Mouse (Mus musculus) kidney, adult 9 months (tissue): ENCODE measurements around the gene Gm26602.
A peak's percentile ranks its signal among the peaks of the same experiment; 100 is the strongest.

Experiments
- DNase-seq: peaks from one replicate; pipeline ENCODE4 v3.0.0; 2022

Gene Gm26602

DNA sequence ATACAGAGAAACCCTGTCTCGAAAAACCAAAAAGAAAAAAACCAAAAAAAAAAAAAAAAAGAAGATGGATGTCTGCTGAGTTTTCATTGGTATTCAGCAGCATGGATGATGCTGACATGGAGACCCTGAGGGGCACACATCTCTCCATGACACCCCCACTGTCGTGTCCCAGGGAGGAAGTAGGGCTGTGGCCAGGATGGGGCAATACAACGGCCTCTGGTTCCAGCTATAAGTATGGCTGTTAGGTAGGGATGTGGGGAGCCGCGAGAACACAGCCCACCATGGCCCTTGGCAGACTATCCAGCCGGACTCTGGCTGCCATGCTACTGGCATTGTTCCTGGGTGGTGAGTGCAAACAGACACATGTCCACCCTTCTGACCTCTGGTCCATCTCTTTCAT is 24.6 kb upstream of the Gm26602 start, which contains the start of gene Elane:
Elane (plus strand) TSS at position 194 of the 400 bp plus-strand sequence.
- no peak for DNase-seq

DNA sequence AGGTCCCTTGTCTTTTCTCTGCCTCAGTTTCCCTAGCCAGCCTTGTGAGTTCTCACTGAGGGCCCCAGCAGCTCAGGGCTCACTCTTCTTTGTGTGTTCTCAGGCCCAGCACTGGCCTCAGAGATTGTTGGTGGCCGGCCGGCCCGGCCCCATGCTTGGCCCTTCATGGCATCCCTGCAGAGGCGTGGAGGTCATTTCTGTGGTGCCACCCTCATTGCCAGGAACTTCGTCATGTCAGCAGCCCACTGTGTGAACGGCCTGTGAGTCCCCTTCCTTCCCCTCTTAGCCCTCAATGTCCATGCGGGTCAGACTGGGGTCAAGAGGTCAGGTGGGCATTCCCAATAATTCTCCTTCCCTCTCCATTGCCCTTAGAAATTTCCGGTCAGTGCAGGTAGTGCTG is 24.0 kb upstream of the Gm26602 start:
- DNase-seq, result no peak

DNA sequence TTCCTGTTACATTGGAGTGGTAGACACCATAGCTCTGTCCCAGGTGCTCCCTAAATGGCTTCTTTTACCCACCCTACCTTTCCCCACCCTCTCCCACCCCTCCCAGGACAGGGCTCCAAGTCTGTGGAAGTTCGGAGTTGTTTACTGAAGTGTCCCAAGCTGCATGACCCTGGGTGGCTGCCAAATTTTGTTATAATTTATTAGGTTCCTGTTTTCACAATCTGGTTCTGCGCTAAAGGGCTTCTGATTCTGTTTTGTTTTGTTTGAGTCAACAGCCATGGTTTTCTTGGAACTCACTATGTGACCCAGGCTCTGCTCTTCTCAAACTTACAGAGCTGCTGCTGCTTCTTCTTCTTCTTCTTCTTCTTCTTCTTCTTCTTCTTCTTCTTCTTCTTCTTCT is 21.3 kb upstream of the Gm26602 start:
- peak; percentile 74 for DNase-seq

DNA sequence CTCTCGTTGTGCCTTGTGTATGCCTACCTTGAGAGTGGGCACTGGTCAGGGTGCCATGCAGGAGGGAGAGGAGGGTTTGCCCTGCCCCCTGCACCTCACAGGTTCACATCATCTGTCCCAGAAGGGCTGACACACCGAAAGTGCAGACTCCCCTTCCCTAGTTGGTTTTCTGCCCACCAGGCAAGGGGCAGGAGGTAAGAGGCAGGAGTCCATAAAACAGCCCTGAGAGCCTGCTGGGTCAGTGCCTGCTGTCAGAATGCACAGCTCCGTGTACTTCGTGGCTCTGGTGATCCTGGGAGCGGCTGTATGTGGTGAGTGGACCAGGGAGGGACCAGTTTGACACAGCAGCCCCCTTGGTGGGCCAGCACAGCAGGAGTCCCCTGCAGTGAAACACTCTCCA is 20.0 kb upstream of the Gm26602 start, which contains the start of gene Cfd:
Cfd (plus strand) TSS at position 184 of the 400 bp plus-strand sequence.
- no peak for DNase-seq

DNA sequence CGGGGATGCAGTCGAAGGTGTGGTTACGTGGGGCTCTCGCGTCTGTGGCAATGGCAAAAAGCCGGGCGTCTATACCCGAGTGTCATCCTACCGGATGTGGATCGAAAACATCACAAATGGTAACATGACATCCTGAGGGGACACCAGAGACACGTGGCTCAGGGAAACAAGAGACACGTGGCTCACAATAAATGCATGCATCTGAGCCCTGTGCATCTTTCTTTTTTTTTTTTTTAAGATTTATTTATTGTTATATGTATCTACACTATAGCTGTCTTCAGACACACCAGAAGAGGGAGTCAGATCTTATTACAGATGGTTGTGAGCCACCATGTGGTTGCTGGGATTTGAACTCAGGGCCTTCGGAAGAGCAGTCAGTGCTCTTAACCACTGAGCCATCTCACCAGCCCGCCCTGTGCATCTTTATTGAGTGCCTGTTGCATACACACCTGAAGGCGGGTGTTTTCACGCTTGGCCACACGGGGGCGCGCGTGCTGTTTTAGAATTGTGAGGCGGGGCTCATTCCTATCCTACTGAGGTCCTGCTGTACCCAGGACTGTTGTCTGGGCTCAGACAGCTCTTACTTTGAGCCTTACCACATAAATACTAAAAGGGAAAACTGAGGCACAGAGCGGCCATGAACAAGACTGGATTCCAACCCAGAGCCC is 18.1 kb upstream of the Gm26602 start:
- DNase-seq, result peak; percentile 85

DNA sequence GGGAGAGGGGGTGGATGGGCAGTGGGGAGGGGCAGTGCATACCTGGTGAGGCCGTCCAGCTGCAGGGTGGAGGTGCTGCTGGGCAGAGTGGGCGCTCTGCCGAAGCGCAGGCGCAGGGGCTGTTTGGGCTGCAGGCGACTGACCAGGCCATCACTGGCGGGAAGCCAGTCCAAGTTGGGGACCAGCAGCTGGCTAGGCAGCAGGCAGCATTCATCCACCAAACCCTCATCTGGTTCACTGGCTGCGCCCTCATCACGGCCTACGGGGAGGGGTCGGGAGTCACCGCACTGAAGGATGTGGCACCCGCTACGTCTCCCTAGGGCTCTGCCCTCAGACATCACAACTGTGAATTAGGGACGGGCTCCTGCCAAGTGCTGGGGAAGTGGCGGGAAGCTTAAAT is 14.3 kb upstream of the Gm26602 start:
- no peak for DNase-seq

DNA sequence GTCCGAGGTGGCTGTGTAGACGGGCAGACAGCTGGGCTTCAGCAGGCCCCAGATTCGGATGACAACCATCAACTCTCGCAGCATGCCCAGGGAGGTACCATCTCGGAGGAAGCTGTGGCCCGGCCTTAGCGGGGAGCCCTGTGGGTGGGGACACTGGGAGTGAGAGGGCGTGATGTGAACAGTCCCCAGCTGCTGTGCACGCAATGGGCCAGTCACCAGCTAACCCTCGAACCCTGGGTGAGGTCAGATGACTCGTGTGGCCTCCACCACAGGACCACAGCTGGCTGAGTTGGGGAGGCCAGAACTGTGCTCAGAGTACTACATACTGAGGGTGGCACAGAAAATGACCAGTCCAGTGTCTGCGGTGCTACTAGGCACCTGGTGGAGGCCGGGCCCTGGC is 13.8 kb upstream of the Gm26602 start:
- no peak for DNase-seq

DNA sequence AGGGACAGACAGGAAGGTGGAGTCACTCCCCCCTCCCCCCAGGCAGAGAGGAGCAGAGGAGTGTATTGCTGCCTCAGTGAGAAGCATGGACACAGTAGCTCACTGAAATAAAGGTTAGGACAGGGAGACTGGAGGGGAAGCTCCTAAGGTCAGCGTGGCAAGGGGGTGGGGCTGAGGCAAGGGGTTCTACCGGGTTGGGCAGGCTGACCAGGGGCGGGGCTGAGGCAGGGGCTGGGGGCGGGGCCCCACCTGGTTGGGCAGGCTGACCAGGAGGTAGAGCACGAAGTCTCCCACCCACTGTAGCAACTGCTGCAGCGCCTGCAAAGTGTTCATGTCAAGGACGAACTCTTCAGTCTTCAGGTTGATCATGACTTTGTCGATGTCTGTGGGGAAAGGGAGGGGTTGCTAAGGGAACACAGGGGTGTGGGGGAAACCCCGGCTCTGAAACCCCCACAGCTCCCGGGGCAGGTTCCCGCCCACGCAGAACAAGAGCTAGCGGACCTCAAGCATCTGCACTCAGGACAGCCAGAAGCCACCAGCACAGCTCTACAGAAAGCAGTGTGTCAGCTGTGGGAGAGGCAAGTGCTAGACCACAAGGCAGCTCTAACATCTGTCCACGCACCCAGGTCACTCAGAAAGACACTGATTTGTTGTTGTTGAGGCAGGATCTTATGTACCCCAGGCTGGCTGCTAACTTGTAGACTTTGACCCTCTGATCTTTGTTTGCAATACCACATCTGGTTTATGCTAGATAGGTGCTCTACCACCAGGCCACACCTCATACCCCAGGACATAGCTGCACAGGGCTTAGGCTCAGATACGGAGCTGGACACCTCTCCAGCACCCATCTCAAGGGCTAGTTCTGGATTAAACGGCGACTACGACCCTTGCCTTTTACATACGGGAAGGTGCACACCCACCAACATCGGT is 13.1 kb upstream of the Gm26602 start:
- no peak for DNase-seq

DNA sequence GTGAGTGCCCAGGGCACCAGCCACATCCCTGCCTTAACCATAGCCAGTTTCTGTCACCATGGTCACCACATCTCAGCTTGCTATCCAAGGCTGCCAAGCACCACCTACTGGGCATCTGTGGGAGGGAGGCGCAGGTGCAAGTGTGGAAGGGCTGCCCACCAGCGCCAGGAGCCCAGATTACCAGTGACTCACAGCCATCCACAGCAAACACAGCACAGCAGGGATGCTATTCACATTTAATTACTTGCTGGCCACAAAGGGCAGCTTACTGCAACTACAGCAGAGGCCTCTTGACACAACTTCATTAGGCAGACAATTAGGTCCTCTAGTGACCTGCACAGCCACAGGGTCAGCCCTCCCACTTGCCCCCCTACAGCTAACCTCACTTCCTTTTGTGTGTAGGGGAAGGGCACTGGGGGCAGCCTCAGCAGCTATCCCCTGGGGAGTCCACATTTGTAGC is 9.7 kb upstream of the Gm26602 start:
- DNase-seq, result no peak

DNA sequence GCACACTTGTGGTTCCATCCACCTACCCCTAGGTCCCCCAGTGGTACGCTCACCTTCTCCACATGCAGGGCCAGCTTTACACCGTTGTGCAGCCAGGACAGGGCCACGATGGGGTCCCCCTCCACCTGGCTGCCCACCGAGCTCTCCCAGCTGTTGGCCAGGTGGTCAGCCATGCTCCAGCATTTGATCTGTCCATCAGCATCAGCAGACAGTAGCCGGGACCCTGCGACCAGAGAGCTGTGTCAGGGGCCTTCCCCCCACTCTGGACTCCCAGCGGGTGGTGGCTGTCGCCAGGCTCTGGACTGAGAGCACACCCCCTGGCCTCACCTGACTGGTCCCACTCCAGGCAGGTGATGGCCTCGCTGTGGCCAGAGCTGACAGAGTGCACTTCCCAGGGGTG is 3.9 kb upstream of the Gm26602 start:
- no peak for DNase-seq

DNA sequence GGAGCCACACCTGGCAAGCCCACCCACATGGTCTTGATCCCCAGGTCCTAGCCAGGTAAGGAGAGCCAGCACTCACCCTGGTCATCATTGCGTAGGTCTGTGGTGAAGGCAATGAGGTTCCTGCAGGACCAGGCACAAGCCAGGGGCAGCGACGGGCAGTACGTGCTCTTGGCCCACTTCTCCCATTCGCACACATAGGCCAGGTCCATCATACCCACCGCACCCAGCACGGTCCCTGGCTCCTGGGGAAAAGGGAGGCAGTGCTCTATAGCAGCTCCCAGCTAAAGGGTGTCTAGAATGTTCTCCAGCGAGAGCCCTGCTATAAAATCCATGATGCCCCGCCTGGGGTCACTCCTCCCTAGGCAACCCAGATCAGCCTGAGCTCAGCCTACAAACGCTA is 3.2 kb upstream of the Gm26602 start:
- DNase-seq, result no peak

DNA sequence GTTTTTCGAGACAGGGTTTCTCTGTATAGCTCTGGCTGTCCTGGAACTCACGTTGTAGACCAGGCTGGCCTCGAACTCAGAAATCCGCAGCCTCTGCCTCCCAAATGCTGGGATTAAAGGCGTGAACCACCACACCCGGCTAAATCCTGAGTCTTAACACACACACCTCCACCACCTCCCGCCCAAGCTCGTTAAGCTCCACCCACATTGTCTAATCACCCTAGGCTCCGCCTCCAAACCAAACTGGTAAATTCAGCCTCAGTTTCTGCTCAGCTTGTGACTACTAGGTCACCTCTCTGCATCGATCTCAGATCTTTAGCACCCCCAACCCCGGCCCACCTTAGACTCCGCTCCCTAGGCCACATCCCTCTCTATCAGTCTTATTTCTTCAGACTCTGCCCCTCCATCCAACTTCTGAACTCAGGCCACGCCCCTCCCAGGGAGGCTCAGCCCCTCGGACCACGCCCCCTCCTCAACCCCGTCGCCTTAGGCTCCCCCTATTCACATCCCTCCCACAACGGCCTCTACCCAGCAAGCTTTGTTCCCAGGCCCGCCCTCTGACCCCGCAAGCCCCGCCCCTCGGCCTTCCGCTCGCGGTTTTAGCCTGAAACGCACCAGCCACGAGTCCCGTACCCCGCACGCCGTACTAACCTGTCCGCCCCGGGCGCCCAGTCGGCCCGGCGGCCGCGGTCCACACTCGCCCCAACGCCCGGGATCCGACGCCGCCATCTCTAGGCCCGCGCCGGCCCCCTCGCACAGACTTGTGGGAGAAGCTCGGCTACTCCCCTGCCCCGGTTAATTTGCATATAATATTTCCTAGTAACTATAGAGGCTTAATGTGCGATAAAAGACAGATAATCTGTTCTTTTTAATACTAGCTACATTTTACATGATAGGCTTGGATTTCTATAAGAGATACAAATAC is 2.2 kb upstream of the Gm26602 start, which contains the start of gene Med16:
Med16 (minus strand) TSS at position 757 of the 925 bp plus-strand sequence.
- DNase-seq, result peak; percentile 98

DNA sequence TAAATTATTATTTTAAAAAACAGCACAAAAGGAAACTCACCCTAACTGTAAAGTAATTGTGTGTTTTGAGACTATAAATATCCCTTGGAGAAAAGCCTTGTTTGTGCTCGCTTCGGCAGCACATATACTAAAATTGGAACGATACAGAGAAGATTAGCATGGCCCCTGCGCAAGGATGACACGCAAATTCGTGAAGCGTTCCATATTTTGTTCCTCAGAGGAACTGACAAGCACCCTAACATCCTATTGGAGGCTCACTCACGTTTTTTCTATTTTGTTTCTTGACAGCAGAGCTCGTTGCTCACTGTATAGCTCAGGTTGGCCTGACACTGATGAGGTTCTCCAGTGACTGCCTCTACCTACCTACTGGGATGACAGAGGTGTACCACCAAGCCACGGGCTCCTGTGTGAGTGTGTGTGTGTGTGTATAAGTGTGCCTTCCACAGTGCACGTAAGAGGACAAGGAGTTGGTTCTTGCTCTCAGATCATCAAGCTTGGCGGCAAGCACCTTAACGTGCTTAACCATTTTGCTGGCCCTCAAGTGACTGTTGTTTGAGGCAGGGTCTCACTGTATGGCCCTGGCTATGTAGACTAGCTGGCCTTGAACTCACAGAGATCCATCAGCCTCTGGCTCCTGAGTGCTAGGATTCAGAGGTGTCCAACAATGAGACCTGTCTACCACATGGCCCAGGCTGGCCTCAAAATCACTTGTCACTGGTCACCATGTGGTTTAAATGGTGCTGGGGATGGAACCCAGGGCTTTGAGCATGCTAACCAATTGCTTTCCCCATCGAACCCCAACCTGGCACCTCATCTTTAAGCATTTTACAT is 1.3 kb upstream of the Gm26602 start:
- peak; percentile 80 for DNase-seq

DNA sequence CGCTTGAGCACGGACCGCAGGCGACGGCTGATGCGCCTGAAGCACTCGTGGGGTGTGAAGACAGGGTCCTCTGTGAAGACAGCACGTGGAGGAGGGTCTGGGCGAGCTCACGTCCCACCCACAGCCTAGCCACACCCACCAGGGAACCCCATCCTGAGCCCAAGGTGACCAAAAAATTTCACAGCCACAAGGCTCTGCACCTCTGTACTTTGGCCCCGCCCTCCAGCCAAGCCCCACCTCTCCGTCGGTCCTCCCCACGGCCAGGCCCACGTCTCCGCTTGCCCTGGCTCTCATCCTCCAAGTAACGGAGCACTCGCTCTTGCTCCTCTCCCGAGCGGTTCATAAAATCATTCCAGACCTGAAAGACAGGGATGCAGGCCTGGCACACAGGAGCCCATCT is 1.8 kb downstream of the Gm26602 start:
- DNase-seq, result no peak

DNA sequence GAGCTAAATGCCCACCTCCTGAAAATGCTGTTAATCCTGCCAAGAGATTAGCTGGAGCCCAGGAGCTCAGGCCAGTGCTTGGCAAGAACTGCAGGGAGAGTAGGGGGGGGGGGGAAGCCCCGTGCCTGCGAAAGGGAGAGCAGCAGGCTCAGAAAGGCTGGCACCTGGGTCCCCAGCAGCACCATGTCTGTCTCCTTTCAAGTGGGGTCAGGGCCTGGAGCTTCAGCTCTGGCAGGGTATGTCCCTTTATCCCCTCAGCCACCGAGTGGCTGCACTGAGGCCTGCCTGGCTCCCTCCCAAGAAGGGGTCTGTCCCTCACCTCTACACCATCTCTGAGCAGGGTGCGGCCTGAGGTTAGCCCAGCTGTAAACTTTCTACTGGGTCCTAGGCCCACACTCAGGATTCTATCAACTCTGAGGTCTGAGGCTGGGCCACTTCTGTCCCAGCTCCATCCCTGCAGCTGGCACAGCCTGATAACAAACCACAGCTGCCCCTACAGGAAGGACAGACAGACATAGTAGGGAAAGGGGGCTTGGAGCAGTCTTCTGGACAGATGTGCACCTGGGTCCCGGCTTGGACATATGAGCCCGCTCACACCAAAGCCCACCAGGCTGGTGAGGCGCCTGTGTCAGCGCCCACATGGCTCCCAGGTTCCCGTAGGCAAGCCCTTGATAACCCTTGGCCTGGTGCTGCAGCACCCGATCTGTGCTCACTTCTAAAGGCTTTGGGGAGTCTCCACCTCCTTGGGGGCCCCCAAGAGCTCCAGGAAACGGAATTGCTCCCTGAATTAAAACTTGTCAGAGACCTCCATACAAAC is 3.7 kb downstream of the Gm26602 start:
- no peak for DNase-seq

DNA sequence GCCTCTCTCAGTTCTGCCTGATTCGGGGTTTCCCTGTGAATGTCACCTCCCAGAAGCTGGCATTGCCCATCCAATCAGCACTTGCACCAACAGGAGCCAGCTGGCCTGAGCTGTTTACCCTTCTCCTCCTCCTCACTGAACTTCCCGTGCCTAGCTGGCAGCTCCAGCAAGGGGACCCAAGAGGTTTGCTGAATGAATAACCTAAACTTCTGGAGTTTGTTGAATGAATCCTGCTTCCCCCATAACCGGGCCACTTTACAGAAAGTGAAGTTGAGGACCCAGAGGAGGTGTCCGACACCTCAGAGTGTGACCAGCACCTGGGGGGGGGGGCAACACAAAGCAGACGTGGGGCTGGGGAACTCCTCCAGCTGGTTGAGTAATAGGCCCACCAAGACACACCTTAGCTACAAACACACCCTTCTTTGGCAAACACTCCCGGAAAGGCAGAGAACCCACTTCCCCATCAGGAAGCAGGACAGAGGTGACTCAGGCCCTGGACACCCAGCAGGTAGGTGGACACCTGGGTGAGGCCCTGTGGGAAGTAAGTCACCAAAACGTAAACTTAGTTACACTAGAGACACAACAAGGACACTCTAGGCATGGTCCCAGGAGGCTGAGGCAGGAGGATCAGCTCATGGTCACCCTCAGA is 4.4 kb downstream of the Gm26602 start:
- DNase-seq, result no peak

DNA sequence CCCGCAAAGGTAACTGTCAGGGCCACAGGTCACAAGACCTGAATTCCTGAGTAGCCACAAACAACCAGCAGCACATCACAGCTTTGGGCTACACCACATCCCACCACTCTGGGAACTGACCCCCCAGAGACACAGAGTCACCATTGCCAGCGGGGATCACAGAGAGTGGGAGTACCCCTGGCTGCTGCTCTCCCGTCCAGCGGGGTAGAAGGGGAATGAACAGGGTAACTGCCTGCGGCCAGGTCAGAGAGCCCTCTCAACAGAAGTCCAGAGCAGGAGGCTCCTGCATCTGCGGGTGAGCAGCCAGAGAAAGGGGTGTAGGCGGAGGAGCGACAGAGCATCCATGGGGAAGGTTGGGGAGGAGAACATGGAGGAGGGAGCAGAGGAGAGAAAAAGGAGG is 5.4 kb downstream of the Gm26602 start:
- no peak for DNase-seq

DNA sequence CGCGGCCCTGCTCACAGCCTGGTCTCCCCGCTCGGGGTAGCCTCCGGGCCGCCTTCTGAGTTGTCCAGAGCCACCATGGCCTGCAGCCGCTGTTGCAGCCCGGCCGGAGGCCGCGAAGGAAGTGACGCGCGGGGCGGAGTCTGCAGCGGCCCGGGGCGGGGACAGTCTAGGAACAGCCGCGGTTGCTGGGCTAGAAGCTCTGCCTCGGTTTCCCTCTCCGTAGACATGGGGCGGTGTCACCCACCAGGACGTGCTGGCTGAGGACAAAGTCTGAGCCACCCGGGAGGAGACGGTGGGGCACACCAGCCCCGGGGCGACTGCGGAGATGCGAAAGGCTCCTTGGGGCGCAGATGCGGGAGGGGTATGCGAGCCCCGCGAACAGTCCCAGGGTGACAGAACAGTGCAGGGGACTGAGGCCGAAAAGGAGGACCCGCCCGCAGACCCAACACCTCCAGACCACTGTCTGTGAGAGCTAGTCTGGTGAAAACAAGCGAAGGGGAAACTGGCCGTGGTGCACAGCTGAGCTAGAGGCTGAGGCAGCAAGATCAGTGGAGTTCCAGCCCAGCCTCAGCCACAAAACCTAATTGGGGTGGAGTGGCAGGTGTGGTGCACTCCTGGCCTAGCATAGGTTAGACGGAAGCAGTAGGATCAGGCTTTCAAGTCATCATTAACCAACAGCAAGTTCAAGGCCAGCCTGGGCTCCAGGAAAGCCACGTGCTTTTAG is 6.3 kb downstream of the Gm26602 start, which contains the start of gene Kiss1r:
Kiss1r (plus strand) TSS at position 164 of the 724 bp plus-strand sequence.
- peak; percentile 84 for DNase-seq

DNA sequence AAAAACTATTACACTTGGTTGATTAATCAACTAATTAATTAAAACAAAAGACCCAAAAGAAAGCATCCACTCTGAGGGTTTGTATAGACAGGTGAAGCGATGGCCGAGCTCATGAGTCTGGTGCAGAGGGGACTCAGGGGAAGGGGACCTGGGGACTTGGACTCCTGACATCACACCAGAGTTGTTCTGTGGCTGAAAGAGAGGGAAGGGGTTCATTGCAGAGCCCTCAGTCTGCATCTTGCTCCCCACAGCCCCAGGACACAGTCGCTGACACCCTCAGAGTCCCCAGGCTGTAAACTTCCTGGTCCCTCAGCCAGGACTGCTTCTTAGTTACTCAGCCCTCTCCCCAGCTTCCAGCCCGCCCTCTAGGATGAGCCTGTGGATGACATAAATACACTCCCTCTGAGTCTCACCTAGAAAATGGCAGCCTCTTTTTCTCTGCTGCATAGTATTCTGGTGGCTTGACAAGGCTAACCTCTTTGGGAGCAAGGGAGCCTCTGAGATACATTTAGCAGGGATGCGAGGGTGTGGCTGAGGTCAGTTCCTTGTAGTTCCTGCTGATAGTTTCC is 7.0 kb downstream of the Gm26602 start:
- no peak for DNase-seq
